Mouse (Mus musculus) midbrain, embryonic 14.5 days (tissue): ENCODE results near the gene Flt1. TPM values are rescaled to one million over a fixed set of nuclear protein-coding genes. Genes with fewer than 3 reads are reported as not detected.
A peak's percentile ranks its signal among the peaks of the same experiment; 100 is the strongest.
"Not testable (repeated sequence)": the region's sequence is repeated elsewhere in the genome, so short reads cannot be mapped to it uniquely, and the experiment has no call there.

Source experiments
- ATAC-seq: fragments of 200-750 bp; cut with Nextera tagmentation; 2 replicates; pipeline ENCODE4 v1.8.0; 2017; ENCODE audit warnings: moderate number of reproducible peaks, moderate library complexity; ENCODE audit not compliant: low FRiP score, low TSS enrichment
- DNase-seq: peaks from one replicate; pipeline ENCODE4 v3.0.0-alpha.2; 2015
- H3K27ac ChIP-seq: fragments of 300-500 bp; sonication (generic); replicated peaks from 2 replicates; pipeline ENCODE4 v1.5.1; 2014; ENCODE audit warnings: mild to moderate bottlenecking, low read depth, low read length, moderate library complexity
- H3K27me3 ChIP-seq: fragments of 300-500 bp; sonication (generic); 2 replicates; pipeline ENCODE4 v1.6.1; 2014; ENCODE audit warnings: low read length, control low read depth, mixed read lengths; ENCODE audit not compliant: control insufficient read depth, insufficient read depth
- H3K36me3 ChIP-seq: fragments of 300-500 bp; sonication (generic); 2 replicates; pipeline ENCODE4 v1.6.1; 2014; ENCODE audit warnings: low read length, control low read depth; ENCODE audit not compliant: control insufficient read depth, insufficient read depth
- H3K4me1 ChIP-seq: fragments of 300-500 bp; sonication (generic); 2 replicates; pipeline ENCODE4 v1.6.1; 2014; ENCODE audit warnings: mild to moderate bottlenecking, antibody characterized with exemption, low read length, control low read depth; ENCODE audit not compliant: control insufficient read depth, insufficient read depth
- H3K4me2 ChIP-seq: fragments of 300-500 bp; sonication (generic); 2 replicates; pipeline ENCODE4 v1.6.1; 2014; ENCODE audit warnings: mild to moderate bottlenecking, low read length, moderate library complexity
- H3K4me3 ChIP-seq: fragments of 300-500 bp; sonication (generic); replicated peaks from 2 replicates; pipeline ENCODE4 v1.5.1; 2014; ENCODE audit warnings: low read depth, low read length
- H3K9ac ChIP-seq: fragments of 300-500 bp; sonication (generic); replicated peaks from 2 replicates; pipeline ENCODE4 v1.6.1; 2014; ENCODE audit warnings: mild to moderate bottlenecking, low read length, moderate library complexity
- H3K9me3 ChIP-seq: fragments of 300-500 bp; sonication (generic); 2 replicates; pipeline ENCODE4 v1.6.1; 2016; ENCODE audit warnings: low read length, control low read depth, mixed read lengths; ENCODE audit not compliant: control insufficient read depth
- WGBS: fragments of 180-500 bp; shearing (Covaris S2); extraction: QIAGEN DNeasy Blood & Tissue Kit; methylation state at CpG from one replicate; pipeline ENCODE4 v1.1.7; 2014; 5-methylcytosine and 5-hydroxymethylcytosine counted together
- polyA plus RNA-seq: library from polyadenylated mRNA; unstranded; fragments of >200 nt; fragmentation: Nextera tagmentation; extraction: Ambion mirVana; gene quantifications from 2 replicates; pipeline ENCODE4 v1.2.1, GENCODE M21; 2014

Gene Flt1
- polyA plus RNA-seq, 1 experiment from 2014 or later, result 10.8 TPM

DNA sequence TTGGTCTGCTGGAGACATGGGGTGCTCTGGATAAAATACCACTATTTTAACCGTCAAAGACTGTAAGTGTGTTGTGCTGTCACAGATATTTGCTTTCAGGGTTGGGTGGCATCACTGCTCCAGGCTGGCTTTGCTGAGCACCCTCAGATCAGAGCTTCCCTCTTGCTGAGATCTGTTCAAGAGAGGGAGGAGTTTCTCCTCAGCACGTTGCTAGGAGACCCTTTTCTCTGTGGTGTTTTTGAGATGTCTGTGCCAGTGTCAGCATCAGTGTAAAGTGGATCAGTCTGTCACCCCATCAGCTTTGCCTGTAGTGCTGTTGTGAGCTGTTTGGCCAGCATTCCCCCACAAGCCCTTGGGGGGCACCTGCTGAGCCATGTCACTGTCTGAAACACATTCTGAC lies 98.9 kb downstream of the Flt1 start:
- Histone ChIP-seq H3K4me3 (no peak overlapping the region), H3K9ac (no peak overlapping the region), H3K4me2 (no peak overlapping the region), H3K9me3 (no peaks in the 10 kb centered on the region), H3K36me3 (no peaks in the 10 kb centered on the region), H3K4me1 (no peaks in the 10 kb centered on the region), H3K27ac (no peak overlapping the region), H3K27me3 (no peaks in the 10 kb centered on the region)
- ATAC-seq, result no peak
- WGBS, result 45% methylated on average over 2 of the region's 2 CpGs
- peak; percentile 45 for DNase-seq

DNA sequence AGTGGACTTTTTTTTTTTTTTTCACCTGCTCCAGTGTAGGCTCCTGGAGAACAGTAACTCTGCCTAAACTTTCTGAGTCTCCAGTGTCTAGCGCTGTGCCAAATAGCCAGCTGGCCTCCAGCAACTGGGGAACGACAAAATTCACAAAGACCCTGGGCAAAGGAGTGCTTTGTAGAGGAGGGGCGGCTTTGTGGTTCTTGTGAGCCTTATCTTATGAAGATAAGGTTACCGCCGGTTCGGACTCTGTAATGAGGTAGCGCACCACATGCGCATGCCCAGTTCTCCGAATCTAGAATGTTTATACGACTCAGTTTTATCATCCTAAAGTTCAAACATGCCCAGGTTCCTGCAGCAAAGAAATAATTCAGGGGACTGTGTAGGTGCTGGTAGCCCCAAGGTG lies 102.1 kb downstream of the Flt1 start:
- H3K9me3 ChIP-seq, result no peaks in the 10 kb centered on the region
- no peak overlapping the region for H3K4me2 ChIP-seq
- no peaks in the 10 kb centered on the region for H3K36me3 ChIP-seq
- no peak overlapping the region for H3K9ac ChIP-seq
- H3K27me3 ChIP-seq, result no peaks in the 10 kb centered on the region
- no peak overlapping the region for H3K4me3 ChIP-seq
- H3K27ac ChIP-seq, result no peak overlapping the region
- 90% methylated on average over 10 of the region's 10 CpGs for WGBS
- no peak for ATAC-seq
- H3K4me1 ChIP-seq, result no peaks in the 10 kb centered on the region
- no peak for DNase-seq

DNA sequence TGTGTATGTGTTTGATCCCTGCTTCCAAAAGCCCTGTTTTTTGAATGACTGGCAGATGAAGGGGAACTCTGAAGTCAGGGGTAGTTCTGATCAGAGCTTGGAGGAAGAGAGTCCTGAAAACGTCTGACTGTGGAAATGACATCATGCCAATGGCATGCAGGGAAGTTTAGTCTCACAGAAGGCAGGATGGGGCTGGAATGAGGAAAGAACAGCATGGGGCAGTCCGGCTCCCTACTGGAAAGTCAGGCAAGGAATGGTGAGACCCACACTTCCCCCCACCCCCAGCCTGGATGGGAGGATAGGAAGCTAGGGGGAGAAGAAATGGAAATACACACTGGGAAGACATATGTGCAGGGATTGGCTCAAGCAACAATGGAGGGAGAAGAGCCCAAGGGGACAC lies 105.6 kb downstream of the Flt1 start:
- H3K27ac ChIP-seq, result no peak overlapping the region
- no peak for ATAC-seq
- no peaks in the 10 kb centered on the region for H3K9me3 ChIP-seq
- H3K4me3 ChIP-seq, result no peak overlapping the region
- no peak overlapping the region for H3K4me2 ChIP-seq
- H3K27me3 ChIP-seq, result no peaks in the 10 kb centered on the region
- H3K36me3 ChIP-seq, result no peaks in the 10 kb centered on the region
- no peaks in the 10 kb centered on the region for H3K4me1 ChIP-seq
- no peak overlapping the region for H3K9ac ChIP-seq
- DNase-seq, result no peak
- WGBS, result 24% methylated on average over 2 of the region's 2 CpGs

DNA sequence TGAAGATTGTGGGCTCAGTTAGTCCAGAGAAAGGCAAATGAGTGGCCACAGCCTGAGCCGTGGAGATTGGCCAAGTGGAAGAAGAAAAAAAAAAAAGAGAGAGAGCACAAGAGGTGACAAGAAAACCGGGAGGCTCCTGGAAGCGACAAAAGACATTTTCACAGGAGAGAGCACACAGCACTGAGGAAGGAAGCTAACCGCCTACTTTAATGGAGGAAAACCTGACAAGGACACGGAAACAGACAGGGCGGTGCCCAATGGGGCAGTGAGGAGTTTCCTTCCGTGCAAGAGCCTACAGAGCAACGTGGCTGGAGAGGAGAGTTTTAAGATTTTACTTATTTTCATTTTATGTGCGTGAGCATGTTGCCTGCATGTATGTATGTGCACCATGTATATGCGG lies 107.6 kb downstream of the Flt1 start:
- H3K4me2 ChIP-seq, result no peak overlapping the region
- no peaks in the 10 kb centered on the region for H3K36me3 ChIP-seq
- no peak overlapping the region for H3K27ac ChIP-seq
- H3K4me3 ChIP-seq, result no peak overlapping the region
- no peaks in the 10 kb centered on the region for H3K9me3 ChIP-seq
- no peak for DNase-seq
- no peak for ATAC-seq
- WGBS, result 85% methylated on average over 10 of the region's 10 CpGs
- no peak overlapping the region for H3K9ac ChIP-seq
- no peaks in the 10 kb centered on the region for H3K27me3 ChIP-seq
- H3K4me1 ChIP-seq, result no peaks in the 10 kb centered on the region

DNA sequence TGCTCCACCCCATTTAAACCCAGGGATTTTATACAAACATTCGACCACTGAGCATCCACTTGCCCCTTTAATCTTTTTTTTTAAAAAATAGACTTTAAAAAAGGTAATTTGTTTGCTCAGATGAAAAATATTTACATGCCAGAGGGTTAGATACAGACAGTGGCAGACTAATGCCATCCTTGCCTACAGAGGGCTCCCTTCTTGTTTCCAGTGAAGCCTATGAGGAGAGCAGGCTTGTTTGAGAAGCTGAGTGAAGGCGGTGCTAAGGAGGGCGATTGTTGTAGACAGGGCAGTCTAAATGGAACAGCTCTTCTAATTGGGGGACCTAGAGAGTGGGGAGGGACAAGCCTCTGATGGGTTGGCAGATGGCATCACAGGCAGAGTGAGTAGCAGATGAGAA lies 109.4 kb downstream of the Flt1 start:
- Histone ChIP-seq H3K4me3 (no peak overlapping the region), H3K9me3 (no peaks in the 10 kb centered on the region), H3K9ac (no peak overlapping the region), H3K4me1 (no peaks in the 10 kb centered on the region), H3K36me3 (no peaks in the 10 kb centered on the region), H3K27me3 (no peaks in the 10 kb centered on the region), H3K27ac (no peak overlapping the region), H3K4me2 (no peak overlapping the region)
- ATAC-seq (no peak), DNase-seq (no peak)
- WGBS, result 66% methylated on average over 3 of the region's 3 CpGs

DNA sequence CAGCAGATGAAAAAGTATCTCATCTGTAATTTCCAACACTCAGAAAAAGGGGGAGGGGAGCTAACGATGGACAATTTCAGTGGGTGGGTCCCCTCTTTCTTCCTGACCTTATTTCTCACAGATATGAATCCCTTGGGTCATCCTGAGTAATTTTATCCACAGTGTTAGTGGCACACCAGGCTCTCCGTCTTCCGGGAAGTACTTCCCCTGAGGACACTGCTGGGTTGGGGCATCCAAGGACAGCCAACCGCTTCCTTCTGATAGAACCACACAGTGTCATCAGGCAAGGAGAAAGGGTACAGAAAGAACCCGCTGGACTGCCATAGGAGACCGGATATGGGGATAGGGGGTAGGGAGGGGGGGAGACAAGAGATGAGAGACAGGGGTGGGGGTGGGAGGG lies 111.2 kb downstream of the Flt1 start:
- DNase-seq, result no peak

DNA sequence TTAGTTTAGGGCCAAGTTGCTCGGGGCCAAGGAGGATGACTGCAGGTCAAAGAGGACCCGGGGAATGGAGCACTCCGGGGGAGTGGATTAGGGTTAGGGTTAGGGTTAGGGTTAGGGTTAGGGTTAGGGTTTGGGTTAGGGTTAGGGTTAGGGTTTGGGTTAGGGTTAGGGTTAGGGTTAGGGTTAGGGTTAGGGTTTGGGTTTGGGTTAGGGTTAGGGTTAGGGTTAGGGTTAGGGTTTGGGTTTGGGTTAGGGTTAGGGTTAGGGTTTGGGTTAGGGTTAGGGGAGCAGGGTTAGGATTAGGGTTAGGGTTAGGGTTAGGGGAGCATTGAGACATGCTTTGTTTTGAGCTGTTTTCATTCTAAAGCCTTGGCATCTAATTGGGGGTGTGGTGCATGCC lies 114.5 kb downstream of the Flt1 start:
- H3K36me3 ChIP-seq, ATAC-seq, H3K4me1 ChIP-seq, H3K4me2 ChIP-seq, H3K27me3 ChIP-seq, H3K4me3 ChIP-seq, H3K27ac ChIP-seq, H3K9me3 ChIP-seq, H3K9ac ChIP-seq, DNase-seq: not testable (repeated sequence)
- 93% methylated on average over 3 of the region's 3 CpGs for WGBS

More for the DNA sequence above, 111.2 kb downstream of the Flt1 start:
- no peaks in the 10 kb centered on the region for H3K4me1 ChIP-seq
- no peak overlapping the region for H3K9ac ChIP-seq
- H3K36me3 ChIP-seq, result no peaks in the 10 kb centered on the region
- no peak for ATAC-seq
- WGBS, result 90% methylated on average over 6 of the region's 6 CpGs
- no peaks in the 10 kb centered on the region for H3K9me3 ChIP-seq
- H3K27me3 ChIP-seq, result no peaks in the 10 kb centered on the region
- H3K4me3 ChIP-seq, result no peak overlapping the region
- no peak overlapping the region for H3K4me2 ChIP-seq
- H3K27ac ChIP-seq, result no peak overlapping the region

DNA sequence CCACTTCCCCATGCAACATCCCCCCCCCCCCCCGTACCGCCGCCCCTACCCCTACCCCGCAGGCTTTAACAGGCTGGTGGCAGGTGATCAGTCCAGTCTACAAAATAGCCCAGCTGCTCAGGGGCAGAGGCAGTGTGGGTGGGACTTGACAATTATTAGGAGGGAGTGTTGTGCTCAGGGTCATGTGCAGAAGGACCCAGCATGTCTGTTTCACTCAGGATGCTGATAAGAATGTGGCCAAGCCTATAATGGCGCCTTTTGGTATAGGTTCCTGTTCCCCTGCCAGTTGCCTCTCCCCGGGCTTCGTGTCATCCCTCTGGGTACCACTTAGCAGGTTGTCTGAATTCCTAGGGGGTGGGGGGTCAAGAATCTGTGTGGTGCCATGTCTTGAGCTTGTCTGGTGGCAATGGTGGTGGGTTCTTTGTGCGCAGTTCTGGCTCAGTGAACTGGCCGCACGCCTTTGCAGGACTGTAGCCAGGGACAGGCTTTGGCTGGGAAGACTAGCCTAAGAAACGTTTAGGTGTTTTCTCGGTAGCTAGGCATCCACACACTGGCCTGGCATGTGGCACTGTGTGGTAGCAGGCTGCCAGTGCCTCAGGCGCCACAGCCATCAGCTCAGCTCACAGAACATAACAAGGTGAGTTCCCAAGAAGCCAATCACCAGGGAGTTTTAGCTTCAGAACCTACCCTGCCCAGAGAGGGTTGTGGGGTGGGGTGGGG lies 118.4 kb downstream of the Flt1 start:
- H3K27ac ChIP-seq, result no peak overlapping the region
- no peak overlapping the region for H3K9ac ChIP-seq
- H3K27me3 ChIP-seq, result no peaks in the 10 kb centered on the region
- ATAC-seq (no peak), DNase-seq (no peak)
- no peaks in the 10 kb centered on the region for H3K4me1 ChIP-seq
- H3K36me3 ChIP-seq, result no peaks in the 10 kb centered on the region
- H3K4me2 ChIP-seq, result no peak overlapping the region
- 83% methylated on average over 13 of the region's 13 CpGs for whole genome bisulfite sequencing
- H3K4me3 ChIP-seq, result no peak overlapping the region
- no peaks in the 10 kb centered on the region for H3K9me3 ChIP-seq

DNA sequence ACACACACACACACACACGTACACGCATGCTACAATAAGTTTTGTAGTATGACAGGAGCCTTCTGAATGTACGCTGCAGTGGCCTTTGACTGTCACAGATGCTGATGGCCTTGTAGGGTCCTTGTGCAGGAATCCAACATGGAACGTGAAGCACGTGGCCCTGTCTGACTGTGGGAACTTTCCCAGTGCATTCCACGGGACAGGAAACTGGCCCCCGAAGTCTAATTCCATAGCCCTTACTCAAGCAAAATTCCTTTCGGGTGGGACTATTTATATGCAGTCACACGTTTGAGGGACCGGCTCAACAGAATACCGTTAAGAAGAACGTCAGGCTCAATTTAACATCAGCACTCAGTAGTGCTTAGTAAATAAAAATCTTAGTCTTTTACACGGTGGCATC lies 119.1 kb downstream of the Flt1 start:
- Histone ChIP-seq H3K27ac (no peak overlapping the region), H3K4me3 (no peak overlapping the region), H3K36me3 (no peaks in the 10 kb centered on the region), H3K9ac (no peak overlapping the region), H3K4me2 (no peak overlapping the region), H3K27me3 (no peaks in the 10 kb centered on the region), H3K9me3 (no peaks in the 10 kb centered on the region), H3K4me1 (no peaks in the 10 kb centered on the region)
- no peak for DNase-seq
- 92% methylated on average over 13 of the region's 13 CpGs for WGBS
- no peak for ATAC-seq
